Mouse (Mus musculus): ENCODE data around the gene Emc3.

Emc3 gene

GRCm38 (mm10) chr6:113530932-113531839, at the start of gene Emc3, which contains the start of gene Fancd2:
Gene Emc3 (minus strand): TSS chr6:113531652.
Gene Fancd2 (plus strand): TSS chr6:113531682.
- peak; percentile 94 for DNase-seq (ENCODE audit: low spot score)

- no peak for DNase-seq (ENCODE audit: low spot score)
These were observed 47.9 kb upstream of the Emc3 start for GRCm38 (mm10) chr6:113579306-113579705.

- no peak for DNase-seq (ENCODE audit: low spot score)
These were observed 44.6 kb upstream of the Emc3 start for GRCm38 (mm10) chr6:113576044-113576443.

- no peak for DNase-seq (ENCODE audit: low spot score)
These were observed 33.1 kb upstream of the Emc3 start for GRCm38 (mm10) chr6:113564557-113564956.

- DNase-seq (ENCODE audit: low spot score): no peak
These were observed 28.3 kb upstream of the Emc3 start for GRCm38 (mm10) chr6:113559736-113560135.

GRCm38 (mm10) chr6:113543906-113544481, 12.5 kb upstream of the Emc3 start:
- DNase-seq (ENCODE audit: low spot score): no peak

GRCm38 (mm10) chr6:113541610-113542009, 10.2 kb upstream of the Emc3 start:
- no peak for DNase-seq (ENCODE audit: low spot score)

- peak; percentile 33 for DNase-seq (ENCODE audit: low spot score)
These were observed 3.4 kb upstream of the Emc3 start for GRCm38 (mm10) chr6:113534886-113535285.

- no peak for DNase-seq (ENCODE audit: low spot score)
These were observed 470 bp upstream of the Emc3 start for GRCm38 (mm10) chr6:113531840-113532404.

GRCm38 (mm10) chr6:113523420-113523819, 8.0 kb downstream of the Emc3 start:
- DNase-seq (ENCODE audit: low spot score): no peak

GRCm38 (mm10) chr6:113522310-113522709, 9.1 kb downstream of the Emc3 start:
- DNase-seq (ENCODE audit: low spot score): no peak

GRCm38 (mm10) chr6:113517434-113518080, 13.9 kb downstream of the Emc3 start:
- no peak for DNase-seq (ENCODE audit: low spot score)

GRCm38 (mm10) chr6:113514600-113514999, 16.9 kb downstream of the Emc3 start:
- no peak for DNase-seq (ENCODE audit: low spot score)

- no peak for DNase-seq (ENCODE audit: low spot score)
These were observed 17.5 kb downstream of the Emc3 start for GRCm38 (mm10) chr6:113513944-113514343.

GRCm38 (mm10) chr6:113508947-113509280, 22.5 kb downstream of the Emc3 start:
- no peak for DNase-seq (ENCODE audit: low spot score)

- no peak for DNase-seq (ENCODE audit: low spot score)
These were observed 23.0 kb downstream of the Emc3 start for GRCm38 (mm10) chr6:113508272-113508946.

GRCm38 (mm10) chr6:113507130-113507529, 24.3 kb downstream of the Emc3 start:
- DNase-seq (ENCODE audit: low spot score): no peak

GRCm38 (mm10) chr6:113505689-113506088, 25.8 kb downstream of the Emc3 start:
- DNase-seq (ENCODE audit: low spot score): no peak

GRCm38 (mm10) chr6:113502801-113503200, 28.7 kb downstream of the Emc3 start:
- no peak for DNase-seq (ENCODE audit: low spot score)

GRCm38 (mm10) chr6:113501388-113502084, 29.9 kb downstream of the Emc3 start, which contains the start of gene Prrt3:
Gene Prrt3 (minus strand): TSS chr6:113501931.
- no peak for DNase-seq (ENCODE audit: low spot score)

- DNase-seq (ENCODE audit: low spot score): no peak
These were observed 32.1 kb downstream of the Emc3 start for GRCm38 (mm10) chr6:113499346-113499745.

All from urinary bladder, postnatal 25 days (tissue).